Mouse (Mus musculus) spleen, adult 12 weeks (tissue): ENCODE measurements around the gene Atg2a.

ENCODE experiments used
- DNase-seq: peaks from one replicate; pipeline ENCODE4 v3.0.0; 2022; ENCODE audit warnings: low spot score

Atg2a gene

GRCm38 (mm10) chr19:6247526-6248300 lies 6.2 kb downstream of the Atg2a start:
- DNase-seq: no peak

DNA sequence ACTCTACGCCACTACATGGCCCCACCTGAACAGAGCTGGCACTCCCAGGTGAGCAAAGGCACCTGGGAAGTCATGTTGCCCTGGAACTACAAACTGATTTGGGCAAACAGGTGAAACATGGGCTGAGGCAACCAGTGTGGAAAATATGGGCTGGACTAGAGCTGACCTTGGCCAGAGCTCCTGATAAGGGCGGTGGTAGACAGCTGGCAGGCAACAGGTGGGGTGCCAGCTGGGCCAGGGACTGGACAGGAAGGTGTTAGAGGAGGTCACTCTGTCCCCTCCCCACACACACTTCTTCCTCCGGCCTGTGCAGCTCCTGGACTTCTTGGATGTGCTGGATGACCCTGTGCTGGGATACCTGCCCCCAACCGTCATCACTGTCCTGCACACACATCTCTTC lies 11.6 kb downstream of the Atg2a start:
- DNase-seq: no peak

DNA sequence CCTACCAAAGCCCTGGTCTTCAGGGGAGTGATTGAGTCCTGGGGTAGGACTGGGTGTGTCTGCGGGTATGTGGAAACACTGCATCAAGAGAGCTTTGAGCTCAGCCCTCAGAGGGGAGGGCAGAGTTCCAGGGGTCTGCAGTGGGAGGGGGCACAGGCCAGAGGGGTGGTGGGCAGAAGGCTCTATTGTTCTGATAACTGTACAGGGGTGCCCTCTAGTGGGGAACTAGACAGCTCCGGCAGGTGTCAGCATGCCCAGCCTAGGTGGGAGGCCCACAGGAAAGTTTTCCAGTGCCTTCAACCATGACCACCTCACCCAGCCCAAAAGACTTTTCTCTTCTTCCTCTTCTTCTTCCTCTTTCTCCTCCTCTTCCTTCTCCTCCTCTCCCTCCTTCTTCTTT lies 19.0 kb downstream of the Atg2a start:
- no peak for DNase-seq

- DNase-seq: no peak
Measured at GRCm38 (mm10) chr19:6260946-6261345, 19.5 kb downstream of the Atg2a start.

DNA sequence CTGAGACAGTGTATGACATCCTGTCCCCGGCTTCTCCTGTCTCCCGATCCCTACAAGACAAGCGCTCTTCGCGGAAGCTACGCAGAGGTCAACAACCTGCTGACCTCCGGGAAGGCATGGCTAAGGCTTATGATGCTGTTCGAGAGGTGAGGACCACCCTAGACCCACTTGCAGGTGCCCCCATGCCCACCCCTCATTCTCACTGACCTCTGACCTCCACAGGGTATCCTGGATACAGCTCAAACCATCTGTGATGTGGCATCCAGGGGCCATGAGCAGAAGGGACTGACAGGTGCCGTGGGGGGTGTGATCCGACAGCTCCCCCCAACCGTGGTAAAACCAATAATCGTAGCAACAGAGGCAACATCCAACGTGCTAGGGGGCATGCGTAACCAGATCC lies 19.9 kb downstream of the Atg2a start:
- DNase-seq: no peak

DNA sequence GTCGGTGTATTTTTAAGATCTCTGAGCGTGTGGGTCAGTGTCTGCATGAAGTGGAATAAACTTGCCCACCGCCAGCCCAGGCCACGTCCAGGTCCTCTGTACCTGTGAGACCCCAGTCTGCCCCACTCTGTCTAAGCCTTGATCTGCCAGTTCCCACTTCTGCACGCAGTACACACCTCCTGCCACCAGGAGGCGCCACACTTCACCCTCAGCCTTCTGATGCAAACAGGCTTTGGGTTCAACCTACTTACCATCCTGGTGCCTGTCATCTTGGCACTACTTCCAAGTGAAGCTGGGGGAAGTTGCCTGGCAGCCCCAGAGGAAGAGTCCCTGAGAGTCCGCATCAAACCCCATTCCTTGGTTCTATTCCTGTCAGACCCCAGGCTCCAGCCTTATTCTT lies 20.8 kb downstream of the Atg2a start:
- DNase-seq: peak; percentile 74

DNA sequence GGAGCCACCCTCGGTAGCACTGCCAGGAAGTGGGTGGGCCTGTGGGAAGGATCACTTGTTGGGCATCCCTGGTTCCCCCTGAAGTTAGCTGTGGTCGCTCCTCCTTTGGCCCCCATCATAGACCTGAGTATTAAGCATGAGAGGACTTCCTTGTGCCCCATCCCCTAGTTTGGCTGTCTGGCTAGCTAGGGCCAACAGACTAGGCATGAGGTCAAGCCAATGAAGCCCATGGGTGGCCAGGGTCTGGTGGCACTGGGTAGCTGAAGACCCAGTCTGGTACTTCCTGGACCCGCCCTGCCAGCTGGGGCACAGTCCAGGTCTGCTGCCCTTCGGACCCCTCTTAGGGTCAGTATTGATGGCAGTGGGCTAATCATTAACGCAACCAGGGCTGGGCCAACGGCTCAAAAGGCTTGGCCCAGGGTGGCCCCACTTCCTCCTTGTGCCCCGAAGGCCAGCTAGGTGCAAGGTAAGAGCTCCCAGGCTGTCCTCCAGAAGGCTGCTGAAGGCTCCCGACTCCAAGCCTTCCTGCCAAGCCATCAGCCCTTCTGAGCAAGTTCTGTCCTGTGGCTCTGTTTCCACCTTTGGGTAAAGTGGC lies 21.5 kb downstream of the Atg2a start:
- no peak for DNase-seq

DNA sequence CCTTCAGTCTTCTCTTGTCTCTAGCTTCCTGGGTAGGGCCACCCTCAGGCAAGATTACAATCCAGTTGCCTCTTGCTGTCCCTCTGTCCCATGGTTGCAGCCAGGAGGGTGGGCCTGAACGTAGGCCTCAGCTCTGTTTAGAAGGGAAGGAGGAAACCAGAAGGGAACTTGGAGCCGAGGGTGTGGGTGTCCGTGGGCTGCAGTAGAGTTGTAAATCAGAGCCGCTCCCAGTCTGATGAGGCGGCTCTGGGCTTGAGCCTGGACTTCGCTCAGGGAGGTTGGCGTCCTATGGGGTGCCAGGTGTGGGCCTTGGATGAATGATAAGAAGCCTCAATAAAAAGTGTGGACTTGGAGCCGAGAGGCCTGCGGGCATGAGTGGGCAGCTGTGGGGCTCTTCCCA lies 22.7 kb downstream of the Atg2a start:
- DNase-seq: no peak

DNA sequence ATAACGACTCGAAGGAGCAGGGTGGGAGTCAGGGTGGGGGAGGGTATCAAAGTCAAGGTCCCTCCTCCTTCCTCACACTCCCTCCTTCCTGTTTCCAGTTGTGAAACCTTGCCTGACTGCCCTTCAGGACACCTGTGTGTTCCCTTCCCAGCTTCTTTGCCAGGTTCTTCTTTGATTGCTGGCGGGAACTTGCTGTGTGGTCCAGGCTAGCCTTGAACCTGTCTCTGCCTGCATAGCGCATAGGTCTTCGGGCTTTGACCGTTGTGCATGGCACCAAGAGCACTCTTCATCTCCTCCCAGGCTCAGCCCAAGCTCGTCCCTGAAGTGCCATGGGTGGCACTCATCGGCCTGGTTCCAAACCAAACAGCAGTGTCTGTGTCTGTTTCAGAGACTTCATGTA lies 23.5 kb downstream of the Atg2a start:
- no peak for DNase-seq

GRCm38 (mm10) chr19:6265727-6266182 lies 24.3 kb downstream of the Atg2a start:
- DNase-seq: no peak

DNA sequence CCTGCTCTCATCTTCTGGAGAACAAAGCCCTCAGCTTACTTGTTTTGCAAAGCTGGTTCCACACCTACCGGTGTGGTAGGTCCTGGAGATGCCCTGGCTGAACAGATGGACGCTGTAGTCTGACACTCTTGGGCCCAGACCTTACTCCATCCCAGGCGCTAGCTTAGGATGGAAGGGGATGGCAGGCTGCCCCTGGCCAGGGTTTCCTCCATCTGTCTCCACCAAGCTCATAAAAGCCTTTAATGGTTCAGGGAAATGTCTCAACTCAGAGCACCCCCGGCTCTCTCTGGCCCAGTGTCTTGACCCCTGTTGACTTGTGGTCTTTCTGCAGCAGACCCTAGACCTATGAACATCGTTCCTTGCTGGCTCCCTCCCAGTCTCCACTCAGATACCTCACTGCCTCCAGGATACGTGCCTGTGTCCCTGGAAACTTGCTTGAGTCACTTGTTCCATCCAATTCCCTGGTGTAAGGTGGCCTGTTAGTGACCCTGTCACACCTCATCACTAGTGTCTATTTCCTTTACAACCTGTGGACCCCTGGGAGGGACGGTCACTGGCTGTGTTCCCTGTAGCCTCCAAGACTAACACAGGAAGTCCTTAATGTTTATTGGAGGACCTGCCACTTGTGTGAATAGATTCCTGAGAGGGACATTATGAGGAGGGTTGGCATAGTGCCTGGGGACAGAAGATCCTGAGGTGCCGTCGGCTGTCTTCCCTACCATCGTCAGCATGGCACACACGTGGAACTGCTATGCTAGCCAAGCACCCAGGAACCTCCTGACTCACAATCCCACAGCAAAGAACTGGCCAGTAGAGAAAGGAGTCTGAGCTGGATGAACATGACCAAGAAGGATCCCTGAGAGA lies 26.1 kb downstream of the Atg2a start:
- no peak for DNase-seq

- DNase-seq: peak; percentile 79
Measured at GRCm38 (mm10) chr19:6268170-6268528, 26.7 kb downstream of the Atg2a start.

DNA sequence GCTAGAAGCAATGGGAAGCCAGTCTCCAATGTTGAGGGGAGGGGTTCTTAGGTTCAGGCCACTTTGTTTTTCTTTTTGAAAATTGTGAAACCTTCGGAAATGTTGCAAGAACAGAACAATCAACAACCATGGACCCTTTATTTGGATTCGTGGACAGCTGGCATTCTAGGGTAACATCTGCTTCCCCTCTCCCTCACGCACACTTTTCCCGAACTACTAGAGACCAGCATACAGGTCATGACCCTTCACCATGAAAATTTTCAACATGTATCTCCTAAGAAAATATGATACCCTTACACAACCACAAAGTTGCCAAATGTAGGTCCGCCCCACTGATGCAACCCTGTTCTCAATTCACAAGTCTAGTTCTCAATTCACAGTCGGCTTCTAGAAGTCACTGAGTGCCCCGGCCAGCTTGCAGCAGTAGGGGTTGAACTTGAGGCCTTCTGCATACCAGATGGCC lies 27.2 kb downstream of the Atg2a start:
- DNase-seq: no peak

GRCm38 (mm10) chr19:6269798-6270475 lies 28.5 kb downstream of the Atg2a start:
- DNase-seq: no peak

DNA sequence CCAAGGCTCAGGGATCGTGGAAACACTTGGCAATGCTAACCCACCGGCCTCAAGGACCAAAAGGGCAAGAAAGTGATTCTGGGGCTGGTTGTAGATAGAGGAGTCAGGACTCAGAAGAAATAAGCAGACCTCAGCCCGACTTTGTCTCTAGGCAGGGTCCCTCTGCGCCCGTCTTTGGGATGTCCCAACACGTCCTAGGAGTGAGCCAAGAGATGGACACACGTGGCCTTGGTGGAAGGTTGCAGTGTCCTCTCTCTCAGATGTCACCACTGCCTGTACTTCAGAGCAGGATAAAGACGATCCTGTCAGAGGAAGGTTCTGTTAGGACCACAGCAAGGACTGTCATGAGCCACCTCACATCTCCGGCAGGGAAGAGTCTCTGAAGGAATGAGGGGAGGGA lies 29.2 kb downstream of the Atg2a start:
- DNase-seq: no peak

DNA sequence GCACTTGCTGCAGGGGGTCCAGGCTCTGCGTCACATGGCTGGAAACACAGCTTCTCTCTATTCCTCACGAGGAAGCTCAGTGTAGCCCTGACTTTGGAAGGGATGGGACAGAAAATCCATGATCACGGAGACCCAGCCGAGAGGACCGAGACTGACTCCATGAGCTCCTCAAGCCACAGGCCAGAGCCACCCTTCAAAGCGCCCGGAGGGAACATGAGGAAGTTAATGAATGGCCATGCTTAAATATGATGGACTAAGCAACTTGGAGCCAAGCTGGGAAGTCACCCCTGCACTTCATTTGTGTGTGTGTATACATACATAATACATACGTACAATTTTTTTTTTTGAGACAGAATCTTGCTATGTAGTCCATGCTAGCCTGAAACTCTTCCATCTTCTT lies 29.7 kb downstream of the Atg2a start:
- DNase-seq: no peak

- no peak for DNase-seq
Measured at GRCm38 (mm10) chr19:6272053-6272452, 30.6 kb downstream of the Atg2a start.

GRCm38 (mm10) chr19:6272738-6273137 lies 31.3 kb downstream of the Atg2a start:
- no peak for DNase-seq

GRCm38 (mm10) chr19:6273592-6273991 lies 32.1 kb downstream of the Atg2a start:
- no peak for DNase-seq

GRCm38 (mm10) chr19:6273998-6274608 lies 32.6 kb downstream of the Atg2a start:
- DNase-seq: no peak

- peak; percentile 62 for DNase-seq
Measured at GRCm38 (mm10) chr19:6275740-6276389, 34.4 kb downstream of the Atg2a start.
